Mouse (Mus musculus): ENCODE results near the gene Olfr1056. TPM values are rescaled to one million over a fixed set of nuclear protein-coding genes. Genes with fewer than 3 reads are reported as not detected.
"Not testable (repeated sequence)": the region's sequence is repeated elsewhere in the genome, so short reads cannot be mapped to it uniquely, and the experiment has no call there.

The Olfr1056 gene
- polyA plus RNA-seq (2014; fragmentation: Nextera tagmentation; extraction: Ambion mirVana) = not detected in 2 replicates

GRCm38 (mm10) chr2:86362369-86362768 lies at the start of gene Olfr1056:
TSS of gene Olfr1056 (minus strand) at chr2:86362469.
- ATAC-seq (ENCODE audit: insufficient number of reproducible peaks, low FRiP score, low TSS enrichment, low read depth) (no peak), DNase-seq (ENCODE audit: low spot score) (no peak)
- no peaks in the 10 kb centered on the region for H3K9me3 ChIP-seq (ENCODE audit: control insufficient read depth, low read length)
- no peak within 1 kb of the TSS for H3K4me3 ChIP-seq (ENCODE audit: low read depth, low read length)
- H3K36me3 ChIP-seq (ENCODE audit: control insufficient read depth, insufficient read depth, low read length) = no peaks in the 10 kb centered on the region
- no peaks in the 10 kb centered on the region for H3K27me3 ChIP-seq (ENCODE audit: control insufficient read depth, insufficient read depth, low read length)
- no peak within 1 kb of the TSS for H3K4me2 ChIP-seq (ENCODE audit: low read depth, severe bottlenecking)
- no peak within 1 kb of the TSS for H3K9ac ChIP-seq (ENCODE audit: low read length)
- no peak within 1 kb of the TSS for H3K27ac ChIP-seq (replicated peaks; ENCODE audit: low read depth, low read length)
- no peaks in the 10 kb centered on the region for H3K4me1 ChIP-seq (ENCODE audit: control insufficient read depth, insufficient read depth, low read length)

GRCm38 (mm10) chr2:86395114-86395513 lies 32.8 kb upstream of the Olfr1056 start:
- DNase-seq (ENCODE audit: low spot score) (no peak), ATAC-seq (ENCODE audit: insufficient number of reproducible peaks, low FRiP score, low TSS enrichment, low read depth) (0 out of 2 replicates have a peak, but pooled peaks have one; percentile 62)
- Histone ChIP-seq H3K36me3 (ENCODE audit: control insufficient read depth, insufficient read depth, low read length) (no peaks in the 10 kb centered on the region), H3K4me2 (ENCODE audit: low read depth, severe bottlenecking) (no peak overlapping the region), H3K4me1 (ENCODE audit: control insufficient read depth, insufficient read depth, low read length) (no peaks in the 10 kb centered on the region), H3K27me3 (ENCODE audit: control insufficient read depth, insufficient read depth, low read length) (no peaks in the 10 kb centered on the region), H3K4me3 (ENCODE audit: low read depth, low read length) (no peak overlapping the region), H3K9me3 (ENCODE audit: control insufficient read depth, low read length) (no peaks in the 10 kb centered on the region), H3K27ac (replicated peaks; ENCODE audit: low read depth, low read length) (no peak overlapping the region), H3K9ac (ENCODE audit: low read length) (no peak overlapping the region)
- WGBS = 94% methylated on average over 2 of the region's 2 CpGs

GRCm38 (mm10) chr2:86388461-86388860 lies 26.2 kb upstream of the Olfr1056 start, which contains the start of gene Olfr1058:
TSS of gene Olfr1058 (minus strand) at chr2:86388561.
- not testable (repeated sequence) for H3K27ac ChIP-seq (replicated peaks; ENCODE audit: low read depth, low read length); ATAC-seq (ENCODE audit: insufficient number of reproducible peaks, low FRiP score, low TSS enrichment, low read depth); H3K36me3 ChIP-seq (ENCODE audit: control insufficient read depth, insufficient read depth, low read length); H3K9me3 ChIP-seq (ENCODE audit: control insufficient read depth, low read length); H3K4me2 ChIP-seq (ENCODE audit: low read depth, severe bottlenecking); H3K4me1 ChIP-seq (ENCODE audit: control insufficient read depth, insufficient read depth, low read length); DNase-seq (ENCODE audit: low spot score); H3K9ac ChIP-seq (ENCODE audit: low read length); H3K4me3 ChIP-seq (ENCODE audit: low read depth, low read length); H3K27me3 ChIP-seq (ENCODE audit: control insufficient read depth, insufficient read depth, low read length)

- Histone ChIP-seq H3K9me3 (ENCODE audit: control insufficient read depth, low read length) (no peaks in the 10 kb centered on the region), H3K4me1 (ENCODE audit: control insufficient read depth, insufficient read depth, low read length) (no peaks in the 10 kb centered on the region), H3K9ac (ENCODE audit: low read length) (no peak within 1 kb of the TSS), H3K36me3 (ENCODE audit: control insufficient read depth, insufficient read depth, low read length) (no peaks in the 10 kb centered on the region), H3K27ac (replicated peaks; ENCODE audit: low read depth, low read length) (no peak within 1 kb of the TSS), H3K27me3 (ENCODE audit: control insufficient read depth, insufficient read depth, low read length) (no peaks in the 10 kb centered on the region), H3K4me3 (ENCODE audit: low read depth, low read length) (no peak within 1 kb of the TSS), H3K4me2 (ENCODE audit: low read depth, severe bottlenecking) (no peak within 1 kb of the TSS)
- no peak for ATAC-seq (ENCODE audit: insufficient number of reproducible peaks, low FRiP score, low TSS enrichment, low read depth)
- no peak for DNase-seq (ENCODE audit: low spot score)
Measured at GRCm38 (mm10) chr2:86378293-86378692, 16.0 kb upstream of the Olfr1056 start, which contains the start of gene Olfr1057. TSS of gene Olfr1057 (minus strand) at chr2:86378393.

- H3K4me2 ChIP-seq (ENCODE audit: low read depth, severe bottlenecking); H3K9me3 ChIP-seq (ENCODE audit: control insufficient read depth, low read length); H3K27me3 ChIP-seq (ENCODE audit: control insufficient read depth, insufficient read depth, low read length); ATAC-seq (ENCODE audit: insufficient number of reproducible peaks, low FRiP score, low TSS enrichment, low read depth); DNase-seq (ENCODE audit: low spot score); H3K9ac ChIP-seq (ENCODE audit: low read length); H3K36me3 ChIP-seq (ENCODE audit: control insufficient read depth, insufficient read depth, low read length); H3K4me1 ChIP-seq (ENCODE audit: control insufficient read depth, insufficient read depth, low read length); H3K4me3 ChIP-seq (ENCODE audit: low read depth, low read length); H3K27ac ChIP-seq (replicated peaks; ENCODE audit: low read depth, low read length): not testable (repeated sequence)
- WGBS = 67% methylated on average over 1 of the region's 6 CpGs
Measured at GRCm38 (mm10) chr2:86366342-86366741, 4.1 kb upstream of the Olfr1056 start.

- WGBS = 94% methylated on average over 1 of the region's 1 CpGs
- not testable (repeated sequence) for DNase-seq (ENCODE audit: low spot score); H3K4me3 ChIP-seq (ENCODE audit: low read depth, low read length); H3K36me3 ChIP-seq (ENCODE audit: control insufficient read depth, insufficient read depth, low read length); H3K9ac ChIP-seq (ENCODE audit: low read length); H3K9me3 ChIP-seq (ENCODE audit: control insufficient read depth, low read length); H3K27ac ChIP-seq (replicated peaks; ENCODE audit: low read depth, low read length); H3K4me2 ChIP-seq (ENCODE audit: low read depth, severe bottlenecking); H3K27me3 ChIP-seq (ENCODE audit: control insufficient read depth, insufficient read depth, low read length); H3K4me1 ChIP-seq (ENCODE audit: control insufficient read depth, insufficient read depth, low read length); ATAC-seq (ENCODE audit: insufficient number of reproducible peaks, low FRiP score, low TSS enrichment, low read depth)
Measured at GRCm38 (mm10) chr2:86351751-86352150, 10.5 kb downstream of the Olfr1056 start.

- DNase-seq (ENCODE audit: low spot score) (no peak), ATAC-seq (ENCODE audit: insufficient number of reproducible peaks, low FRiP score, low TSS enrichment, low read depth) (no peak)
- H3K9ac ChIP-seq (ENCODE audit: low read length) = no peak within 1 kb of the TSS
- no peak within 1 kb of the TSS for H3K27ac ChIP-seq (replicated peaks; ENCODE audit: low read depth, low read length)
- no peak within 1 kb of the TSS for H3K4me3 ChIP-seq (ENCODE audit: low read depth, low read length)
- H3K36me3 ChIP-seq (ENCODE audit: control insufficient read depth, insufficient read depth, low read length) = no peaks in the 10 kb centered on the region
- H3K4me2 ChIP-seq (ENCODE audit: low read depth, severe bottlenecking) = no peak within 1 kb of the TSS
- H3K4me1 ChIP-seq (ENCODE audit: control insufficient read depth, insufficient read depth, low read length) = no peaks in the 10 kb centered on the region
- H3K27me3 ChIP-seq (ENCODE audit: control insufficient read depth, insufficient read depth, low read length) = no peaks in the 10 kb centered on the region
- H3K9me3 ChIP-seq (ENCODE audit: control insufficient read depth, low read length) = no peaks in the 10 kb centered on the region
- WGBS = 93% methylated on average over 5 of the region's 5 CpGs
Measured at GRCm38 (mm10) chr2:86350184-86350583, 12.1 kb downstream of the Olfr1056 start, which contains the start of gene Olfr1055. TSS of gene Olfr1055 (minus strand) at chr2:86350284.

GRCm38 (mm10) chr2:86335333-86335732 lies 26.9 kb downstream of the Olfr1056 start, which contains the start of gene Olfr1054:
TSS of gene Olfr1054 (minus strand) at chr2:86335433.
- H3K9me3 ChIP-seq (ENCODE audit: control insufficient read depth, low read length) = no peaks in the 10 kb centered on the region
- H3K36me3 ChIP-seq (ENCODE audit: control insufficient read depth, insufficient read depth, low read length) = no peaks in the 10 kb centered on the region
- no peaks in the 10 kb centered on the region for H3K27me3 ChIP-seq (ENCODE audit: control insufficient read depth, insufficient read depth, low read length)
- H3K4me1 ChIP-seq (ENCODE audit: control insufficient read depth, insufficient read depth, low read length) = no peaks in the 10 kb centered on the region
- no peak within 1 kb of the TSS for H3K27ac ChIP-seq (replicated peaks; ENCODE audit: low read depth, low read length)
- no peak within 1 kb of the TSS for H3K4me2 ChIP-seq (ENCODE audit: low read depth, severe bottlenecking)
- H3K9ac ChIP-seq (ENCODE audit: low read length) = no peak within 1 kb of the TSS
- H3K4me3 ChIP-seq (ENCODE audit: low read depth, low read length) = no peak within 1 kb of the TSS
- ATAC-seq (ENCODE audit: insufficient number of reproducible peaks, low FRiP score, low TSS enrichment, low read depth) = no peak
- no peak for DNase-seq (ENCODE audit: low spot score)
- 92% methylated on average over 3 of the region's 3 CpGs for WGBS

GRCm38 (mm10) chr2:86315184-86315583 lies 47.1 kb downstream of the Olfr1056 start, which contains the start of gene Olfr1053:
TSS of gene Olfr1053 (minus strand) at chr2:86315284.
- WGBS = 67% methylated on average over 3 of the region's 3 CpGs
- DNase-seq (ENCODE audit: low spot score) = no peak
- Histone ChIP-seq H3K27ac (replicated peaks; ENCODE audit: low read depth, low read length) (no peak within 1 kb of the TSS), H3K4me1 (ENCODE audit: control insufficient read depth, insufficient read depth, low read length) (no peaks in the 10 kb centered on the region), H3K9me3 (ENCODE audit: control insufficient read depth, low read length) (no peaks in the 10 kb centered on the region), H3K4me3 (ENCODE audit: low read depth, low read length) (no peak within 1 kb of the TSS), H3K36me3 (ENCODE audit: control insufficient read depth, insufficient read depth, low read length) (no peaks in the 10 kb centered on the region), H3K9ac (ENCODE audit: low read length) (no peak within 1 kb of the TSS), H3K27me3 (ENCODE audit: control insufficient read depth, insufficient read depth, low read length) (no peaks in the 10 kb centered on the region), H3K4me2 (ENCODE audit: low read depth, severe bottlenecking) (no peak within 1 kb of the TSS)
- ATAC-seq (ENCODE audit: insufficient number of reproducible peaks, low FRiP score, low TSS enrichment, low read depth) = no peak
